Mouse (Mus musculus) myocyte (in vitro differentiated cells): Measurements from ENCODE around the gene Dek. TPM values are rescaled to one million over a fixed set of nuclear protein-coding genes. Genes with fewer than 3 reads are reported as not detected.

Experiments
- H3K27me3 ChIP-seq: one replicate; pipeline ENCODE4 v1.6.1; 2011; ENCODE audit not compliant: control insufficient read depth, insufficient read depth, insufficient read length
- H3K36me3 ChIP-seq: one replicate; pipeline ENCODE4 v1.6.1; 2011; ENCODE audit not compliant: control insufficient read depth, insufficient read depth
- H3K4me2 ChIP-seq: one replicate; pipeline ENCODE4 v1.6.1; 2011; ENCODE audit warnings: low read depth, control low read depth
- H3K4me3 ChIP-seq: one replicate; pipeline ENCODE4 v1.5.1; 2011; ENCODE audit warnings: mild to moderate bottlenecking, control low read depth, moderate library complexity
- H3K79me2 ChIP-seq: one replicate; pipeline ENCODE4 v1.6.1; 2011; ENCODE audit not compliant: control insufficient read depth, insufficient read depth
- H3ac ChIP-seq: one replicate; pipeline ENCODE4 v1.6.1; 2011; ENCODE audit not compliant: control insufficient read depth, insufficient read length
- CEBPB ChIP-seq: IDR thresholded peaks from 2 replicates; pipeline ENCODE4 v1.6.1; 2011; ENCODE audit warnings: mild to moderate bottlenecking, moderate library complexity; ENCODE audit not compliant: poor library complexity, insufficient read depth, severe bottlenecking
- E2F4 ChIP-seq: IDR thresholded peaks from one replicate; pipeline ENCODE4 v1.6.1; 2011; ENCODE audit warnings: mild to moderate bottlenecking, control low read depth, moderate library complexity; ENCODE audit not compliant: insufficient read depth
- MAX ChIP-seq: IDR thresholded peaks from one replicate; pipeline ENCODE4 v1.6.1; 2011; ENCODE audit warnings: low read depth, mild to moderate bottlenecking, control low read depth
- MYOD1 ChIP-seq, 3 experiments: IDR thresholded peaks; one replicate each; pipeline ENCODE4 v1.6.1; 2011; ENCODE audit warnings: control low read depth in 2 of 3, low read depth in 2 of 3, mild to moderate bottlenecking in 2 of 3, moderate library complexity in 1 of 3; ENCODE audit not compliant: insufficient read length in 2 of 3, control insufficient read depth in 1 of 3
- MYOG ChIP-seq, 3 experiments: IDR thresholded peaks; one replicate each; pipeline ENCODE4 v1.6.1; 2011; ENCODE audit warnings: control low read depth in 2 of 3, low read depth in 2 of 3, mild to moderate bottlenecking in 2 of 3; ENCODE audit not compliant: insufficient read length in 2 of 3, control insufficient read depth in 1 of 3, insufficient read depth in 1 of 3
- POLR2A ChIP-seq: IDR thresholded peaks from one replicate; pipeline ENCODE4 v1.6.1; 2011; ENCODE audit warnings: low read depth, mild to moderate bottlenecking, control low read depth, moderate library complexity; ENCODE audit not compliant: insufficient read length
- POLR2AphosphoS2 ChIP-seq: IDR thresholded peaks from one replicate; pipeline ENCODE4 v1.6.1; 2011; ENCODE audit warnings: low read depth, control low read depth; ENCODE audit not compliant: insufficient read length
- REST ChIP-seq: IDR thresholded peaks from one replicate; pipeline ENCODE4 v1.6.1; 2011; ENCODE audit warnings: mild to moderate bottlenecking, control low read depth, moderate library complexity; ENCODE audit not compliant: insufficient read depth, insufficient read length
- SRF ChIP-seq: IDR thresholded peaks from one replicate; pipeline ENCODE4 v1.6.1; 2011; ENCODE audit warnings: low read depth; ENCODE audit not compliant: control insufficient read depth, insufficient read length
- TCF12 ChIP-seq: IDR thresholded peaks from one replicate; pipeline ENCODE4 v1.6.1; 2011; ENCODE audit warnings: mild to moderate bottlenecking, control low read depth; ENCODE audit not compliant: poor library complexity, insufficient read depth, severe bottlenecking
- TCF3 ChIP-seq: IDR thresholded peaks from one replicate; pipeline ENCODE4 v1.6.1; 2011; ENCODE audit warnings: low read depth, control low read depth; ENCODE audit not compliant: insufficient read length
- USF1 ChIP-seq: IDR thresholded peaks from one replicate; pipeline ENCODE4 v1.6.1; 2011; ENCODE audit warnings: low read depth, mild to moderate bottlenecking, control low read depth, moderate library complexity
- polyA plus RNA-seq: library from polyadenylated mRNA; unstranded; fragments of >200 nt; fragmentation: generic; extraction: Trizol; gene quantifications from one replicate; pipeline ENCODE4 v1.2.1, GENCODE M21; 2012; ENCODE audit warnings: missing spikeins

Gene Dek
- polyA plus RNA-seq, 1 experiment, result 11.2 TPM

GRCm38 (mm10) chr13:47077367-47077766 lies 28.6 kb downstream of the Dek start:
- Histone ChIP-seq H3ac (no peak overlapping the region), H3K4me3 (no peak overlapping the region), H3K4me2 (no peak overlapping the region), H3K36me3 (peaks cover 36% of the 10 kb centered on the region), H3K27me3 (no peaks in the 10 kb centered on the region), H3K79me2 (no peaks in the 10 kb centered on the region)
- TF ChIP-seq E2F4 (no peak), POLR2A (no peak), CEBPB (no peak), MAX (no peak), TCF3 (no peak), MYOD1 (IDR thresholded peaks at IDR 0.05; ENCODE audit: control insufficient read depth in 1 of 3, insufficient read length in 2 of 3, low read depth in 2 of 3) (no peak), MYOG (IDR thresholded peaks at IDR 0.05; ENCODE audit: control insufficient read depth in 1 of 3, insufficient read depth in 1 of 3, insufficient read length in 2 of 3, low read depth in 2 of 3) (no peak), TCF12 (no peak), REST (no peak), POLR2AphosphoS2 (no peak), SRF (no peak), USF1 (no peak)

- Histone ChIP-seq H3K36me3 (peaks cover 29% of the 10 kb centered on the region), H3K4me2 (no peak overlapping the region)
- TF ChIP-seq TCF3 (no peak), USF1 (no peak), E2F4 (no peak), SRF (no peak), MYOD1 (IDR thresholded peaks at IDR 0.05; ENCODE audit: control insufficient read depth in 1 of 3, insufficient read length in 2 of 3, low read depth in 2 of 3) (no peak), REST (no peak), TCF12 (no peak), POLR2AphosphoS2 (no peak), MAX (no peak), MYOG (IDR thresholded peaks at IDR 0.05; ENCODE audit: control insufficient read depth in 1 of 3, insufficient read depth in 1 of 3, insufficient read length in 2 of 3, low read depth in 2 of 3) (no peak), CEBPB (no peak), POLR2A (no peak)
Observed at GRCm38 (mm10) chr13:47076156-47076555, 29.8 kb downstream of the Dek start.

GRCm38 (mm10) chr13:47072484-47072883 lies 33.5 kb downstream of the Dek start:
- Histone ChIP-seq H3K27me3 (no peaks in the 10 kb centered on the region), H3K4me3 (no peak overlapping the region), H3K36me3 (peaks cover 21% of the 10 kb centered on the region), H3ac (no peak overlapping the region), H3K4me2 (no peak overlapping the region), H3K79me2 (no peaks in the 10 kb centered on the region)
- TF ChIP-seq MAX (no peak), CEBPB (no peak), MYOG (IDR thresholded peaks at IDR 0.05; ENCODE audit: control insufficient read depth in 1 of 3, insufficient read depth in 1 of 3, insufficient read length in 2 of 3, low read depth in 2 of 3) (no peak), TCF3 (no peak), POLR2A (no peak)

More at GRCm38 (mm10) chr13:47076156-47076555, 29.8 kb downstream of the Dek start:
- Histone ChIP-seq H3K79me2 (no peaks in the 10 kb centered on the region), H3ac (no peak overlapping the region), H3K27me3 (no peaks in the 10 kb centered on the region), H3K4me3 (no peak overlapping the region)

- no peak for TF ChIP-seq POLR2AphosphoS2
- no peak for TF ChIP-seq TCF12
- TF ChIP-seq SRF, result no peak
- no peak for TF ChIP-seq MAX
- no peak for TF ChIP-seq MYOG (IDR thresholded peaks at IDR 0.05; ENCODE audit: control insufficient read depth in 1 of 3, insufficient read depth in 1 of 3, insufficient read length in 2 of 3, low read depth in 2 of 3)
- TF ChIP-seq MYOD1 (IDR thresholded peaks at IDR 0.05; ENCODE audit: control insufficient read depth in 1 of 3, insufficient read length in 2 of 3, low read depth in 2 of 3), result no peak
- TF ChIP-seq REST, result no peak
- no peak for TF ChIP-seq USF1
- TF ChIP-seq CEBPB, result no peak
- no peak for TF ChIP-seq TCF3
- TF ChIP-seq POLR2A, result no peak
- TF ChIP-seq E2F4, result no peak
- no peaks in the 10 kb centered on the region for H3K27me3 ChIP-seq
Observed at GRCm38 (mm10) chr13:47071871-47072270, 34.1 kb downstream of the Dek start.

GRCm38 (mm10) chr13:47070329-47071080 lies 35.5 kb downstream of the Dek start:
- H3K4me3 ChIP-seq, result no peak overlapping the region
- peaks cover 25% of the 10 kb centered on the region for H3K36me3 ChIP-seq
- H3K27me3 ChIP-seq, result no peaks in the 10 kb centered on the region
- H3ac ChIP-seq, result no peak overlapping the region
- no peaks in the 10 kb centered on the region for H3K79me2 ChIP-seq
- H3K4me2 ChIP-seq, result no peak overlapping the region
- no peak for TF ChIP-seq MYOD1 (IDR thresholded peaks at IDR 0.05; ENCODE audit: control insufficient read depth in 1 of 3, insufficient read length in 2 of 3, low read depth in 2 of 3)
- TF ChIP-seq MYOG (IDR thresholded peaks at IDR 0.05; ENCODE audit: control insufficient read depth in 1 of 3, insufficient read depth in 1 of 3, insufficient read length in 2 of 3, low read depth in 2 of 3), result no peak
- no peak for TF ChIP-seq POLR2AphosphoS2

More at GRCm38 (mm10) chr13:47071871-47072270, 34.1 kb downstream of the Dek start:
- no peak overlapping the region for H3K4me3 ChIP-seq
- peaks cover 25% of the 10 kb centered on the region for H3K36me3 ChIP-seq
- H3K79me2 ChIP-seq, result no peaks in the 10 kb centered on the region
- no peak overlapping the region for H3K4me2 ChIP-seq
- H3ac ChIP-seq, result no peak overlapping the region
